Mouse (Mus musculus): ENCODE data around the gene Ipo4.
A peak's percentile ranks its signal among the peaks of the same experiment; 100 is the strongest.

GRCm38 (mm10) chr14:55603633-55604576 lies 31.9 kb downstream of the Ipo4 start:
- TF ChIP-seq CTCF (IDR thresholded peaks at IDR 0.05; ENCODE audit: borderline replicate concordance, insufficient read depth, low read depth, low read length) (peak; percentile 92), POLR2A (IDR thresholded peaks at IDR 0.05; ENCODE audit: borderline replicate concordance, insufficient read depth, low read length) (peak; percentile 25; the same call in 1 of the 2 replicates)
